Mouse (Mus musculus): ENCODE measurements around the gene Fosb.
A peak's percentile ranks its signal among the peaks of the same experiment; 100 is the strongest.

Fosb gene

GRCm38 (mm10) chr7:19306819-19307738 lies 2.8 kb downstream of the Fosb start:
- DNase-seq (ENCODE audit: low read depth, low spot score), result no peak

GRCm38 (mm10) chr7:19305796-19306765 lies 3.8 kb downstream of the Fosb start:
- no peak for DNase-seq (ENCODE audit: low read depth, low spot score)

GRCm38 (mm10) chr7:19305413-19305735 lies 4.5 kb downstream of the Fosb start:
- DNase-seq (ENCODE audit: low read depth, low spot score), result no peak

- DNase-seq (ENCODE audit: low read depth, low spot score), result no peak
Observed at GRCm38 (mm10) chr7:19304501-19305412, 5.1 kb downstream of the Fosb start.

GRCm38 (mm10) chr7:19303770-19304169 lies 6.1 kb downstream of the Fosb start:
- peak; percentile 78 for DNase-seq (ENCODE audit: low read depth, low spot score)

- no peak for DNase-seq (ENCODE audit: low read depth, low spot score)
Observed at GRCm38 (mm10) chr7:19303046-19303305, 6.9 kb downstream of the Fosb start.

- DNase-seq (ENCODE audit: low read depth, low spot score), result no peak
Observed at GRCm38 (mm10) chr7:19302264-19303045, 7.4 kb downstream of the Fosb start.

- no peak for DNase-seq (ENCODE audit: low read depth, low spot score)
Observed at GRCm38 (mm10) chr7:19301461-19302263, 8.2 kb downstream of the Fosb start.

GRCm38 (mm10) chr7:19300501-19301421 lies 9.1 kb downstream of the Fosb start:
- DNase-seq (ENCODE audit: low read depth, low spot score), result peak; percentile 87

GRCm38 (mm10) chr7:19299194-19299593 lies 10.7 kb downstream of the Fosb start:
- DNase-seq (ENCODE audit: low read depth, low spot score), result no peak

- DNase-seq (ENCODE audit: low read depth, low spot score), result no peak
Observed at GRCm38 (mm10) chr7:19297794-19298193, 12.1 kb downstream of the Fosb start.

DNA sequence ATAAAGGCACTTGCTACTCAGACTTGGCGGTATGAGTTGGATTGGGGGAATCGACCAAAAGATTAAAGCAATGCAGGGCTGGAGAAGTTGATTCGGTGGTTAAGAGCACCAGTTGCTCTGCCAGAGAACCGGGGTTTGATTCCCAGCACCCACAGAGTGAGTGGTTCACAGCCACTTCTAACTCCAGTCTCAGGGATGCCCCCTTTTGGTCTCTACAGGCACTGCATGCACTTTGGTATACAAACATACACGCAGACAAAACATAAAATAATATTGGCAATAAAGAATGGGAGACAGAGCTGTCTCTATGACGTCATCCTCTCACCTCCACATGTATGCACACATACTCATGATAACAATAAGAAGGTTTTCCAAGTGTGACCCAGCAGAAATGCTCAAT lies 12.8 kb downstream of the Fosb start:
- peak; percentile 66 for DNase-seq (ENCODE audit: low read depth, low spot score)

- peak; percentile 96 for DNase-seq (ENCODE audit: low read depth, low spot score)
Observed at GRCm38 (mm10) chr7:19295503-19296185, 14.2 kb downstream of the Fosb start.

DNA sequence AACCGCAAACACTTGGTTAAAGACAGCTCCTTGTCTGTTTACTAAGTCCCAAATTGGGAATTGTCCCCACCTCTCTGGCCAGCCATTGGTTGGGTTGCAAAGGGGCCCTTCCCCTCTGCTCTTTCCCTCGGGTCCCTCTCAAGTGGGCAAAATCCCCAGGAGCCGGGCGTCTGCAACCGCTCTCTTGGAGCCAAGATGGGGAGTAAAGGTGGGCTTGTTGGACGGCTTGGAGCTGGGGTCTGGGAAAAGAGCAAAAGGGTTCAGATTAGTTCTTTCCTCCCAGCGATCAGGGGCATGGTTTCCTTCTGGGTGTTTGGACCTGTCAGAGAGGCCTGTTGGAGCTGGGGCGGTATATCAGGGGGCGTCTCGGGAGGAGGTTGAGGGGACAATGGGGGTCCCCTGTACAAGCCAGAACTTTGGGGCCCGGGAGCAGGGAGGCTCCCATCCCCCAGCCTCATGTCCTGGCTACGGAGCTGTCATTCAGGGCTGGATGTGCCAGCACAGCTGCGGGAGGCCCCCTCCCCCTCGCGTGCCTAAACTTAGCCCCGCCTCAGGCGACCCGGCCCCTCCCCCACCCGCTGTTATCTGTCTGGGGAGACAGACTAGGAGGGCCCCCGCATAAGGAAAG lies 18.8 kb downstream of the Fosb start:
- DNase-seq (ENCODE audit: low read depth, low spot score), result no peak

GRCm38 (mm10) chr7:19284763-19285162 lies 25.1 kb downstream of the Fosb start:
- peak; percentile 59 for DNase-seq (ENCODE audit: low read depth, low spot score)

DNA sequence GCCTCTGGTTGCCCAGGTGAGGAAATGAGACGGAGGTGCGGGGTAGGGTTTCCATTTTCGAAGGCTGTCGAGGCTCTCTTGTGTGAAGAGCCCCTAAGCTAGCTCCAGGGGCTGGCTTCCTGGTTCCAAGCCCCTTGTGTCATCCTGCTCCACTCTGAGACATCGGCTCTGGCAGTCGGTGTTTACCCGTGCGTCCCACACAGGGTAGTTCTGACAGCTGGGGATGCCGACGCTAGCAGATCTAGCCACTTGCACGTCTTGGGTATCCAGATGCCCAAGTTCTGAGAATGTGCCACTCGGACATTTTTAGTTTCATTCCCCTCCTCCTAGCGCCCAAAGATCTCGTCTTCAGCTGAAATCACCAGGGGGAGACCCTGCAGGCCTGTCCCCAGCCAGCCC lies 26.4 kb downstream of the Fosb start:
- DNase-seq (ENCODE audit: low read depth, low spot score), result no peak

GRCm38 (mm10) chr7:19282791-19283405 lies 27.0 kb downstream of the Fosb start:
- peak; percentile 55 for DNase-seq (ENCODE audit: low read depth, low spot score)

Data from ES-CJ7 (cell line).